Mouse (Mus musculus): ENCODE measurements at regions not wholly inside any gene's neighbourhood (a gene's known extent, or its start where the extent isn't known, plus 50 kb on each side); places are given as distances from the start of the nearest gene placed in this dataset.

- TF ChIP-seq CTCF (IDR thresholded peaks at IDR 0.05; ENCODE audit: insufficient read depth, low read depth, low read length) (no peak), POLR2A (IDR thresholded peaks at IDR 0.05; ENCODE audit: insufficient read depth, low read depth, low read length) (no peak)
Observed at GRCm38 (mm10) chr1:77281741-77282140, 233.1 kb downstream of the Epha4 start.

Measured in olfactory bulb, adult 2 months (tissue).